Mouse (Mus musculus) gastrocnemius, postnatal 4 days (tissue): ENCODE data around the gene Cidec. TPM values are rescaled to one million over a fixed set of nuclear protein-coding genes. Genes with fewer than 3 reads are reported as not detected.

Source experiments
- DNase-seq, 2 experiments: peaks; one replicate each; pipeline ENCODE4 v3.0.0; 2021 to 2022; ENCODE audit warnings: low spot score in 2 of 2, mixed read lengths in 2 of 2
- microRNA-seq: library from miRNA; unstranded; fragments of <30 nt; microRNA quantifications from one replicate; pipeline ENCODE4 v1.2.0, GENCODE M21; 2021
- total RNA-seq, 2 experiments: library from RNA; stranded (reverse); gene quantifications; 2 replicates each; pipeline ENCODE4 v1.2.3; 2021

Gene Cidec
- total RNA-seq, 2 experiments from 2014 or later: 12.4 to 25.1 TPM

DNA sequence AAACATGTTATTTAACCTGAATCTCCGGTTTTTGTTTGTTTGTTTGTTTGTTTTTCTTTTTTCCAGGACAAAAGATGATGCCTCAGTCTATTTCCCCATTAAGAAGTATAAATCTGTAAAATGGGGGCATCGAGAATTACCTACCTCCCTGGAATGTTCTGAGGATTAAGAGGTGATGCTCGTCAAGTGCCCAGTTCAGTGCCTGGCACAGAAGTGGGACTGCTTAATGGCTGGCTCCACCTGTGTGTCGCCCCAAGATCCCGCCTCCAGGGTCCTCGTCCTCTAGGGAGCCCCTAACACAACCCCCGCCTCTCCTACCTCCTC, 58.4 kb downstream of the Cidec start:
- DNase-seq: no peak

Small RNA genes lying within 50 kb of the gene (microRNA-seq; reads per million reads assigned to microRNA genes)
- gene Gm24387: not detected

Other genes starting within 250 kb of the Cidec start
- 1 to 10 TPM in 1 of 2 experiments, under 1 TPM in 1; 0.91 to 1.0 TPM for gene Lhfpl4, start 240.4 kb downstream of the Cidec start, total RNA-seq
- gene Mtmr14, start 197.9 kb downstream of the Cidec start, total RNA-seq: 10 to 100 TPM; 15.5 to 16.9 TPM
- under 1 TPM in 1 of 2 experiments, not detected in 1; 0.36 TPM for gene Cpne9, start 153.5 kb downstream of the Cidec start, total RNA-seq
- gene Brpf1, start 128.6 kb downstream of the Cidec start, total RNA-seq: 10 to 100 TPM; 20.9 to 25.5 TPM
- 10 to 100 TPM in 1 of 2 experiments, 1 to 10 TPM in 1; 7.8 to 10.1 TPM for gene Ogg1, start 108.8 kb downstream of the Cidec start, total RNA-seq
- 10 to 100 TPM; 47.5 to 49.5 TPM for gene Camk1, start 91.8 kb downstream of the Cidec start, total RNA-seq
- 10 to 100 TPM; 30.0 to 32.3 TPM for gene Tada3, start 57.9 kb downstream of the Cidec start, total RNA-seq
- 100 to 1,000 TPM; 130 to 134 TPM for gene Arpc4, start 57.6 kb downstream of the Cidec start, total RNA-seq
- gene Ttll3, start 46.5 kb downstream of the Cidec start, total RNA-seq: 1 to 10 TPM; 3.4 to 4.6 TPM
- 10 to 100 TPM; 12.0 to 12.2 TPM for gene Rpusd3, start 16.4 kb downstream of the Cidec start, total RNA-seq
- 10 to 100 TPM; 34.7 to 39.8 TPM for gene Jagn1, start 6.8 kb upstream of the Cidec start, total RNA-seq
- gene Il17re, start 22.7 kb upstream of the Cidec start, total RNA-seq: under 1 TPM; 0.52 to 0.88 TPM
- 10 to 100 TPM in 1 of 2 experiments, 1 to 10 TPM in 1; 9.5 to 11.0 TPM for gene Il17rc, start 35.7 kb upstream of the Cidec start, total RNA-seq
- 10 to 100 TPM; 38.7 to 45.2 TPM for gene Creld1, start 47.5 kb upstream of the Cidec start, total RNA-seq
- gene Prrt3, start 66.2 kb upstream of the Cidec start, total RNA-seq: under 1 TPM; 0.13 to 0.15 TPM
- 10 to 100 TPM; 50.9 to 54.5 TPM for gene Emc3, start 95.9 kb upstream of the Cidec start, total RNA-seq
- 1 to 10 TPM; 4.8 to 5.3 TPM for gene Fancd2, start 95.9 kb upstream of the Cidec start, total RNA-seq
- not detected for gene Fancd2os, start 165.0 kb upstream of the Cidec start, total RNA-seq
- 10 to 100 TPM; 96.6 to 98.6 TPM for gene Brk1, start 169.0 kb upstream of the Cidec start, total RNA-seq
- 10 to 100 TPM; 16.1 to 20.1 TPM for gene Vhl, start 188.2 kb upstream of the Cidec start, total RNA-seq
- gene Irak2, start 202.7 kb upstream of the Cidec start, total RNA-seq: 10 to 100 TPM in 1 of 2 experiments, 1 to 10 TPM in 1; 9.5 to 10.7 TPM